Mouse (Mus musculus) left cerebral cortex, adult 11 months (tissue): ENCODE measurements at regions not wholly inside any gene's neighbourhood (a gene's known extent, or its start where the extent isn't known, plus 50 kb on each side); places are given as distances from the start of the nearest gene placed in this dataset.

Experiments used
- DNase-seq: peaks from one replicate; pipeline ENCODE4 v3.0.0; 2022; ENCODE audit warnings: low spot score

DNA sequence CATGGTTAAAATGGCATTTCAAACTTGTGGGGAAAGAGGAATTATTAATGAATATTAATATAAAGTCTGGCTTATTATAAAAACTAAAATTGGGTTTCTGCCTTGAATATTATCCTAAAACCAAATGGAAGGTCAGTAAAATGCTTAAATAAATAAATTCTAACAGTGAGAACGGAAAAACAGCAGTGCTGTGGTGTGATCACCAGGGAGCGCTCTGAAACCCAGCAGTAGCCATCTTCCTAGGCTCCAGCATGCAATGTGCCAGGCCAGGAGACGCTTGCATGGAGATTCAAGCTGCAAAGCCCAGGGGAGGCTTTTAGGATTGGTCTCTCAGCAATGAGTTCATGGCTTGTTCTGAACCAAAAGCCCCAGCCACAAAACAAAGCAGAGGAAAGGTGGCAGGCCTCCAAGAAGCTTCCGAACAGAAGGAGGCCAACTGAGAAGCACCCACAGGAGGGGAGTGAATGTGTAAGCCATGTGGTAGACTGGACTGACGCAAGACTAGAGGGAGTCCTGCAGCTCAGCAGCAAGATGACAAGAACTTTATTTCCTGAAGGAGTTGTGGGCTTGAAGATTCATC lies 52.3 kb upstream of the Bace2 start:
- DNase-seq: no peak
